Mouse (Mus musculus): ENCODE data around the gene Grin2a. TPM values are rescaled to one million over a fixed set of nuclear protein-coding genes. Genes with fewer than 3 reads are reported as not detected.

The Grin2a gene
- total and polyA plus RNA-seq, 2 experiments, result not detected

GRCm38 (mm10) chr16:9760347-9760746, 235.0 kb downstream of the Grin2a start:
- Histone ChIP-seq H3K9ac (ENCODE audit: low read depth, low read length) (no peak overlapping the region), H3K27me3 (ENCODE audit: control insufficient read depth, insufficient read depth, low read length) (no peaks in the 10 kb centered on the region), H3K36me3 (ENCODE audit: control insufficient read depth, insufficient read depth, low read length) (no peaks in the 10 kb centered on the region), H3K27ac (replicated peaks; ENCODE audit: insufficient read depth, low read depth, low read length) (no peak overlapping the region), H3K4me1 (ENCODE audit: control insufficient read depth, insufficient read depth, low read length) (no peaks in the 10 kb centered on the region), H3K79me2 (ENCODE audit: control insufficient read depth, insufficient read depth, low read length) (no peaks in the 10 kb centered on the region), H3K4me3 (ENCODE audit: insufficient read depth, low read depth, low read length) (no peak overlapping the region)
- no peak for DNase-seq (ENCODE audit: extremely low read depth, low read depth, low spot score)
- 93% methylated on average over 2 of the region's 2 CpGs for WGBS
- TF ChIP-seq CTCF (IDR thresholded peaks at IDR 0.05; ENCODE audit: low read depth, low read length) (no peak), POLR2A (IDR thresholded peaks at IDR 0.05; ENCODE audit: extremely low read depth, insufficient read depth, low read length) (no peak)

GRCm38 (mm10) chr16:9756849-9757248, 238.5 kb downstream of the Grin2a start:
- no peak overlapping the region for H3K4me3 ChIP-seq (ENCODE audit: insufficient read depth, low read depth, low read length)
- DNase-seq (ENCODE audit: extremely low read depth, low read depth, low spot score), result no peak
- H3K4me1 ChIP-seq (ENCODE audit: control insufficient read depth, insufficient read depth, low read length), result no peaks in the 10 kb centered on the region
- TF ChIP-seq POLR2A (IDR thresholded peaks at IDR 0.05; ENCODE audit: extremely low read depth, insufficient read depth, low read length), result no peak
- TF ChIP-seq CTCF (IDR thresholded peaks at IDR 0.05; ENCODE audit: low read depth, low read length), result no peak
- no peaks in the 10 kb centered on the region for H3K36me3 ChIP-seq (ENCODE audit: control insufficient read depth, insufficient read depth, low read length)
- no peak overlapping the region for H3K9ac ChIP-seq (ENCODE audit: low read depth, low read length)
- no peaks in the 10 kb centered on the region for H3K79me2 ChIP-seq (ENCODE audit: control insufficient read depth, insufficient read depth, low read length)
- no peak overlapping the region for H3K27ac ChIP-seq (replicated peaks; ENCODE audit: insufficient read depth, low read depth, low read length)
- no peaks in the 10 kb centered on the region for H3K27me3 ChIP-seq (ENCODE audit: control insufficient read depth, insufficient read depth, low read length)
- WGBS, result 86% methylated on average over 8 of the region's 8 CpGs

- 93% methylated on average over 5 of the region's 5 CpGs for WGBS
- Histone ChIP-seq H3K27me3 (ENCODE audit: control insufficient read depth, insufficient read depth, low read length) (no peaks in the 10 kb centered on the region), H3K36me3 (ENCODE audit: control insufficient read depth, insufficient read depth, low read length) (no peaks in the 10 kb centered on the region), H3K27ac (replicated peaks; ENCODE audit: insufficient read depth, low read depth, low read length) (no peak overlapping the region), H3K4me3 (ENCODE audit: insufficient read depth, low read depth, low read length) (no peak overlapping the region), H3K9ac (ENCODE audit: low read depth, low read length) (no peak overlapping the region), H3K79me2 (ENCODE audit: control insufficient read depth, insufficient read depth, low read length) (no peaks in the 10 kb centered on the region), H3K4me1 (ENCODE audit: control insufficient read depth, insufficient read depth, low read length) (no peaks in the 10 kb centered on the region)
- DNase-seq (ENCODE audit: extremely low read depth, low read depth, low spot score), result no peak
- TF ChIP-seq CTCF (IDR thresholded peaks at IDR 0.05; ENCODE audit: low read depth, low read length) (no peak), POLR2A (IDR thresholded peaks at IDR 0.05; ENCODE audit: extremely low read depth, insufficient read depth, low read length) (no peak)
Observed at GRCm38 (mm10) chr16:9754061-9754460, 241.3 kb downstream of the Grin2a start.

GRCm38 (mm10) chr16:9753045-9753444, 242.3 kb downstream of the Grin2a start:
- H3K27me3 ChIP-seq (ENCODE audit: control insufficient read depth, insufficient read depth, low read length), result no peaks in the 10 kb centered on the region
- no peak overlapping the region for H3K9ac ChIP-seq (ENCODE audit: low read depth, low read length)
- no peak for DNase-seq (ENCODE audit: extremely low read depth, low read depth, low spot score)
- H3K4me3 ChIP-seq (ENCODE audit: insufficient read depth, low read depth, low read length), result no peak overlapping the region
- no peaks in the 10 kb centered on the region for H3K36me3 ChIP-seq (ENCODE audit: control insufficient read depth, insufficient read depth, low read length)
- H3K4me1 ChIP-seq (ENCODE audit: control insufficient read depth, insufficient read depth, low read length), result no peaks in the 10 kb centered on the region
- no peak overlapping the region for H3K27ac ChIP-seq (replicated peaks; ENCODE audit: insufficient read depth, low read depth, low read length)
- H3K79me2 ChIP-seq (ENCODE audit: control insufficient read depth, insufficient read depth, low read length), result no peaks in the 10 kb centered on the region
- WGBS, result 89% methylated on average over 9 of the region's 9 CpGs
- no peak for TF ChIP-seq CTCF (IDR thresholded peaks at IDR 0.05; ENCODE audit: low read depth, low read length)
- no peak for TF ChIP-seq POLR2A (IDR thresholded peaks at IDR 0.05; ENCODE audit: extremely low read depth, insufficient read depth, low read length)

- H3K27ac ChIP-seq (replicated peaks; ENCODE audit: insufficient read depth, low read depth, low read length), result no peak overlapping the region
Observed at GRCm38 (mm10) chr16:9752600-9752999, 242.8 kb downstream of the Grin2a start.

GRCm38 (mm10) chr16:9751045-9751569, 244.3 kb downstream of the Grin2a start:
- Histone ChIP-seq H3K27ac (replicated peaks; ENCODE audit: insufficient read depth, low read depth, low read length) (no peak overlapping the region), H3K79me2 (ENCODE audit: control insufficient read depth, insufficient read depth, low read length) (no peaks in the 10 kb centered on the region), H3K4me3 (ENCODE audit: insufficient read depth, low read depth, low read length) (no peak overlapping the region), H3K27me3 (ENCODE audit: control insufficient read depth, insufficient read depth, low read length) (no peaks in the 10 kb centered on the region), H3K36me3 (ENCODE audit: control insufficient read depth, insufficient read depth, low read length) (no peaks in the 10 kb centered on the region), H3K9ac (ENCODE audit: low read depth, low read length) (no peak overlapping the region), H3K4me1 (ENCODE audit: control insufficient read depth, insufficient read depth, low read length) (no peaks in the 10 kb centered on the region)
- TF ChIP-seq POLR2A (IDR thresholded peaks at IDR 0.05; ENCODE audit: extremely low read depth, insufficient read depth, low read length) (no peak), CTCF (IDR thresholded peaks at IDR 0.05; ENCODE audit: low read depth, low read length) (peak; percentile 58)
- DNase-seq (ENCODE audit: extremely low read depth, low read depth, low spot score), result no peak
- WGBS, result 63% methylated on average over 11 of the region's 11 CpGs

More at GRCm38 (mm10) chr16:9752600-9752999, 242.8 kb downstream of the Grin2a start:
- H3K27me3 ChIP-seq (ENCODE audit: control insufficient read depth, insufficient read depth, low read length), result no peaks in the 10 kb centered on the region
- no peaks in the 10 kb centered on the region for H3K4me1 ChIP-seq (ENCODE audit: control insufficient read depth, insufficient read depth, low read length)
- no peak overlapping the region for H3K4me3 ChIP-seq (ENCODE audit: insufficient read depth, low read depth, low read length)
- TF ChIP-seq POLR2A (IDR thresholded peaks at IDR 0.05; ENCODE audit: extremely low read depth, insufficient read depth, low read length) (no peak), CTCF (IDR thresholded peaks at IDR 0.05; ENCODE audit: low read depth, low read length) (no peak)
- H3K36me3 ChIP-seq (ENCODE audit: control insufficient read depth, insufficient read depth, low read length), result no peaks in the 10 kb centered on the region
- H3K79me2 ChIP-seq (ENCODE audit: control insufficient read depth, insufficient read depth, low read length), result no peaks in the 10 kb centered on the region
- no peak for DNase-seq (ENCODE audit: extremely low read depth, low read depth, low spot score)
- 86% methylated on average over 8 of the region's 8 CpGs for WGBS
- no peak overlapping the region for H3K9ac ChIP-seq (ENCODE audit: low read depth, low read length)

All from liver, adult 2 months (tissue).